Mouse (Mus musculus): ENCODE results near the gene Panx2. TPM values are rescaled to one million over a fixed set of nuclear protein-coding genes. Genes with fewer than 3 reads are reported as not detected.

The Panx2 gene
- total and polyA plus RNA-seq, 3 experiments, result not detected

DNA sequence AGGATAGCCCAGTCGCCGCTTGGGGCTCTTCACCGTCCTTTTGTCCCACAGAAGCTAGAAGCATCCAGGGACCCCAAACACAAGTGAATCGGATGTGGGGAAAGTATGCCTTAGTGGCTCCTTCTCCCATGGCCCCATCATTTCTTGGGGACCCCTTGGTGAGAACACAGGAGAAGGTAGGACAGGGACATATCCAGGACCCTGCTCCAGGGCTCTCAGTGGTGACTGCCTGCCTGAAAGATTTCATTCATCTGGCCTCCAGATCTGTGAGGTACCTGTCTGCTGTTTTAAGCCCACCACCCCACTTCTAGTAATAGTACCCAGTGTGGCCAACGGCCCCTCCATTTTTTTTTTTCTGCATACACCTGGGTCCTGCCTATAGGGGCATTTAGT is 3.0 kb downstream of the Panx2 start:
- Histone ChIP-seq H3K27ac (ENCODE audit: control insufficient read depth, low read depth, low read length) (no peak overlapping the region), H3K4me3 (ENCODE audit: control insufficient read depth in 1 of 2, insufficient read depth in 1 of 2, low read depth in 2 of 2, low read length in 2 of 2) (no peak overlapping the region), H3K79me2 (ENCODE audit: control insufficient read depth, insufficient read depth, low read length, poor library complexity) (no peaks in the 10 kb centered on the region), H3K4me1 (ENCODE audit: control insufficient read depth in 1 of 2, insufficient read depth in 2 of 2, low read length in 2 of 2) (no peaks in the 10 kb centered on the region), H3K9me3 (replicated peaks; ENCODE audit: insufficient read depth, low read length) (no peaks in the 10 kb centered on the region), H3K9ac (ENCODE audit: control insufficient read depth, low read depth, low read length, poor library complexity, severe bottlenecking) (no peak overlapping the region), H3K36me3 (ENCODE audit: control insufficient read depth in 1 of 2, insufficient read depth in 2 of 2, low read length in 2 of 2) (no peaks in the 10 kb centered on the region), H3K27me3 (ENCODE audit: control insufficient read depth in 1 of 2, insufficient read depth in 2 of 2, low read length in 2 of 2) (peaks cover 2 to 12% of the 10 kb centered on the region in 2 experiments; a peak in 3 of 4 replicates)
- no peak for DNase-seq (ENCODE audit: low read depth, low spot score)
- TF ChIP-seq JUND (IDR thresholded peaks at IDR 0.05; ENCODE audit: low read depth, low read length) (no peak), KAT2A (conservative IDR thresholded peaks at IDR 0.05; ENCODE audit: low read depth, low read length) (no peak), SIN3A (IDR thresholded peaks at IDR 0.05; ENCODE audit: low read length) (no peak), MAZ (IDR thresholded peaks at IDR 0.05; ENCODE audit: low read depth, low read length) (no peak)

DNA sequence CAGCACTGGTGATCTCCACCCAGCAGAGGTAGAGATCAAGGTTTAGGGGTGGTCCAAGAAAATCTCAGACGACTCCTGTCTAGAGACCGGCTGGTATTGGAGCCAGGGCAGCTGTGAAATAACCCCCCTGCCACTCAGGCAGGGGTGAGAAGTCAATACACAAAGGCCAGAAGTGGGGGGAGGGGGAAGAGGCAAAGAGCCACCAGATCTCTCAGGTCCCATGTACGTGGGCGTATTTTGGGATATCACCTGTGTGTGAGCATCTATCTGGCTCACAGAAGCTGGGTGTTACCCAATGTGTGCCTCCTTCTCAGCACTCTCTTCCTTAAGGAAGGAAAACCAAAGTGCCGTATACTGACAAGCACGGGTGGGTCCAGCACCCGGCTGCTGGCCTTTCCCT is 3.5 kb downstream of the Panx2 start:
- Histone ChIP-seq H3K27me3 (ENCODE audit: control insufficient read depth in 1 of 2, insufficient read depth in 2 of 2, low read length in 2 of 2) (peaks cover 2 to 9% of the 10 kb centered on the region in 2 experiments; a peak in 3 of 4 replicates), H3K4me3 (ENCODE audit: control insufficient read depth in 1 of 2, insufficient read depth in 1 of 2, low read depth in 2 of 2, low read length in 2 of 2) (no peak overlapping the region), H3K4me1 (ENCODE audit: control insufficient read depth in 1 of 2, insufficient read depth in 2 of 2, low read length in 2 of 2) (no peaks in the 10 kb centered on the region), H3K9me3 (replicated peaks; ENCODE audit: insufficient read depth, low read length) (no peaks in the 10 kb centered on the region), H3K9ac (ENCODE audit: control insufficient read depth, low read depth, low read length, poor library complexity, severe bottlenecking) (no peak overlapping the region), H3K36me3 (ENCODE audit: control insufficient read depth in 1 of 2, insufficient read depth in 2 of 2, low read length in 2 of 2) (no peaks in the 10 kb centered on the region), H3K27ac (ENCODE audit: control insufficient read depth, low read depth, low read length) (no peak overlapping the region), H3K79me2 (ENCODE audit: control insufficient read depth, insufficient read depth, low read length, poor library complexity) (no peaks in the 10 kb centered on the region)
- TF ChIP-seq USF1 (IDR thresholded peaks at IDR 0.05; ENCODE audit: low read depth, low read length) (no peak), JUND (IDR thresholded peaks at IDR 0.05; ENCODE audit: low read depth, low read length) (no peak), ZMIZ1 (IDR thresholded peaks at IDR 0.05; ENCODE audit: low read depth, low read length) (no peak), GATA1 (IDR thresholded peaks at IDR 0.05; ENCODE audit: low read depth, low read length) (no peak), KAT2A (conservative IDR thresholded peaks at IDR 0.05; ENCODE audit: low read depth, low read length) (no peak), SMC3 (IDR thresholded peaks at IDR 0.05; ENCODE audit: low read depth, low read length) (no peak), CHD1 (IDR thresholded peaks at IDR 0.05; ENCODE audit: low read depth, low read length) (no peak), CTCF (IDR thresholded peaks at IDR 0.05 in 2 of 3, conservative IDR thresholded peaks at IDR 0.05 in 1 of 3; ENCODE audit: control insufficient read depth in 1 of 3, insufficient read depth in 1 of 3, low read depth in 2 of 3, low read length in 3 of 3, poor library complexity in 1 of 3, severe bottlenecking in 1 of 3) (no peak), RAD21 (IDR thresholded peaks at IDR 0.05; ENCODE audit: low read depth, low read length) (no peak), MYC (IDR thresholded peaks at IDR 0.05; ENCODE audit: low read depth, low read length) (no peak), NRF1 (IDR thresholded peaks at IDR 0.05; ENCODE audit: insufficient read depth, low read depth, low read length, poor library complexity, severe bottlenecking) (no peak), HCFC1 (IDR thresholded peaks at IDR 0.05; ENCODE audit: low read depth, low read length) (no peak)
- DNase-seq (ENCODE audit: low read depth, low spot score), result no peak

DNA sequence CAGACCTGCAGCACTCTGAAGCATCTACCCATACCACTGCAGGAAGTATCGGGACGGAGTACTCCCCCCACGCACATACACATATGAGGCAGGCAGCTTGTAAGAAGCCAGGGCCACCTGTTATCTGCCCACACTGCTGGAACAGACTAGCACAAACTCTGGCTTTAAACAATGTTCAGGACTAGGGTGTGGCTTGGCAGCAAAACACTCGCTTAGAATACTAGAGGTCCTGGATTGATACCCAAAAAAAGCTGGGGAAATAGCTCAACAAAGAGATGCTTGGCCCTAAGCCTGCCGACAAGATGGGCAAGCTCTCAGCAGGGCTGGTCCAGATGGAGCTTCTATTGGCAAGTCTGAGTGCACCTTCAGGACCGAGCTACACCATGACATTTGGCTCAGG is 4.0 kb downstream of the Panx2 start:
- Histone ChIP-seq H3K4me1 (ENCODE audit: control insufficient read depth in 1 of 2, insufficient read depth in 2 of 2, low read length in 2 of 2) (no peaks in the 10 kb centered on the region), H3K27me3 (ENCODE audit: control insufficient read depth in 1 of 2, insufficient read depth in 2 of 2, low read length in 2 of 2) (peaks cover 2 to 9% of the 10 kb centered on the region in 2 experiments; a peak in 3 of 4 replicates), H3K36me3 (ENCODE audit: control insufficient read depth in 1 of 2, insufficient read depth in 2 of 2, low read length in 2 of 2) (no peaks in the 10 kb centered on the region), H3K79me2 (ENCODE audit: control insufficient read depth, insufficient read depth, low read length, poor library complexity) (no peaks in the 10 kb centered on the region), H3K27ac (ENCODE audit: control insufficient read depth, low read depth, low read length) (no peak overlapping the region), H3K9me3 (replicated peaks; ENCODE audit: insufficient read depth, low read length) (no peaks in the 10 kb centered on the region), H3K9ac (ENCODE audit: control insufficient read depth, low read depth, low read length, poor library complexity, severe bottlenecking) (no peak overlapping the region), H3K4me3 (ENCODE audit: control insufficient read depth in 1 of 2, insufficient read depth in 1 of 2, low read depth in 2 of 2, low read length in 2 of 2) (no peak overlapping the region)
- DNase-seq (ENCODE audit: low read depth, low spot score), result no peak
- TF ChIP-seq RAD21 (IDR thresholded peaks at IDR 0.05; ENCODE audit: low read depth, low read length) (no peak), ZNF384 (IDR thresholded peaks at IDR 0.05; ENCODE audit: low read depth, low read length) (no peak)

Data from MEL (cell line).